Mouse (Mus musculus): ENCODE results near the gene Stx6. TPM values are rescaled to one million over a fixed set of nuclear protein-coding genes. Genes with fewer than 3 reads are reported as not detected.

Stx6 gene
- polyA plus RNA-seq, 1 experiment from 2014 or later = 93.3 TPM

DNA sequence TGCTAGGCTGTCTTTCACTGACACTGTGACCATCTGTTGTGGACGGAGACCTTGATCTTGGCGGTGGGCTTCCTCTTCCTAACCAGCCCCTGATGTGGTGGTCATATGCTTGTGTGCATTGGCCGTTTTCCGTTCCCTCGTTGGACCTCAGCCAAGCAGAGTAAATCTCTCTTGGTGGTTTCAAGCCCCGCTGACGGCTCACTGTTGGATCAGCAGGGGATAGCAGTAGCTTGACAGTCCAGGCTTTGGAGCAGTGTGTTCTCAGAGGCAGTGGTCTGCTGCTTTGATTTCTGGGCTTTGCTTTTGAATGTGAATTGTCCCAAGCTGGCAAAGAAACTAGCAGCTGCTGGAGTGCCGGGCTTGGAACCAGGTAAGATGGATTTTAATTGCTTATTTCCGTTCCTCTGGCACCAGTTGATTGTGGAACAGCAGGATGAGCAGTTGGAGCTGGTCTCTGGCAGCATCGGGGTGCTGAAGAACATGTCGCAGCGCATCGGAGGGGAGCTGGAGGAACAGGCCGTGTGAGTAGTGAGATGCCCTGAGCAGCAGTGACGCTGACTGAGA, 34.4 kb downstream of the Stx6 start:
- no peak overlapping the region for H3K4me2 ChIP-seq (ENCODE audit: low read depth, low read length)
- H3K27ac ChIP-seq (replicated peaks; ENCODE audit: low read depth, low read length) = no peak overlapping the region
- peaks cover 6% of the 10 kb centered on the region for H3K36me3 ChIP-seq (replicated peaks; ENCODE audit: control insufficient read depth, insufficient read depth, low read depth, low read length)
- no peaks in the 10 kb centered on the region for H3K27me3 ChIP-seq (ENCODE audit: control insufficient read depth, insufficient read depth, low read length)
- ATAC-seq (replicated peaks; ENCODE audit: insufficient number of reproducible peaks, low FRiP score, low TSS enrichment, low read depth) (no peak), DNase-seq (ENCODE audit: low spot score) (no peak)
- no peak overlapping the region for H3K4me3 ChIP-seq (ENCODE audit: low read depth, low read length)
- no peaks in the 10 kb centered on the region for H3K4me1 ChIP-seq (ENCODE audit: control insufficient read depth, insufficient read depth, low read length)
- no peaks in the 10 kb centered on the region for H3K9me3 ChIP-seq (replicated peaks; ENCODE audit: control insufficient read depth, low read length)
- H3K9ac ChIP-seq (replicated peaks; ENCODE audit: low read length) = no peak overlapping the region
- WGBS = 81% methylated on average over 15 of the region's 15 CpGs

DNA sequence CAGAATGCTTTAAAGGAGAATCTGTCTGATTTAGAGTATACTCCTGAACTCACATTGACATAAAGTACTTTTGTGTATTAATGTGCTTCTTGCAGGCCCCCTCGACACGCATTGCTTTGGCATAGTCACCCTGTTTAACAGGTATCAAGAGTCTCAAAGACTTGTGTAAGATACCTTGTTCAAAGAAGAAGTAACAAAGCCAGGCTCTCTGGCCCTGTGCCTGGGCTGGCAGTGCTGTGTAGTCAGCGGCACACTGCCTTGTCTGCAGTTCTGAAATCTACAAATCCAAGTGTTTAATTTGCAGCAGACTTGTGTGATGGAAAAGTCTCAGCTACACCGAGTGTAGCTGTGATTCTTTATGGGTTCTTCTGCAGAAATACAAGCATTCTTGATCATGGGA, 38.2 kb downstream of the Stx6 start:
- Histone ChIP-seq H3K4me3 (ENCODE audit: low read depth, low read length) (no peak overlapping the region), H3K27me3 (ENCODE audit: control insufficient read depth, insufficient read depth, low read length) (no peaks in the 10 kb centered on the region), H3K27ac (replicated peaks; ENCODE audit: low read depth, low read length) (no peak overlapping the region), H3K9ac (replicated peaks; ENCODE audit: low read length) (no peak overlapping the region), H3K4me2 (ENCODE audit: low read depth, low read length) (no peak overlapping the region), H3K4me1 (ENCODE audit: control insufficient read depth, insufficient read depth, low read length) (no peaks in the 10 kb centered on the region), H3K36me3 (replicated peaks; ENCODE audit: control insufficient read depth, insufficient read depth, low read depth, low read length) (no peaks in the 10 kb centered on the region; the same call in 1 of the 2 replicates), H3K9me3 (replicated peaks; ENCODE audit: control insufficient read depth, low read length) (no peaks in the 10 kb centered on the region)
- DNase-seq (ENCODE audit: low spot score) = no peak
- WGBS = 93% methylated on average over 4 of the region's 4 CpGs
- ATAC-seq (replicated peaks; ENCODE audit: insufficient number of reproducible peaks, low FRiP score, low TSS enrichment, low read depth) = no peak

DNA sequence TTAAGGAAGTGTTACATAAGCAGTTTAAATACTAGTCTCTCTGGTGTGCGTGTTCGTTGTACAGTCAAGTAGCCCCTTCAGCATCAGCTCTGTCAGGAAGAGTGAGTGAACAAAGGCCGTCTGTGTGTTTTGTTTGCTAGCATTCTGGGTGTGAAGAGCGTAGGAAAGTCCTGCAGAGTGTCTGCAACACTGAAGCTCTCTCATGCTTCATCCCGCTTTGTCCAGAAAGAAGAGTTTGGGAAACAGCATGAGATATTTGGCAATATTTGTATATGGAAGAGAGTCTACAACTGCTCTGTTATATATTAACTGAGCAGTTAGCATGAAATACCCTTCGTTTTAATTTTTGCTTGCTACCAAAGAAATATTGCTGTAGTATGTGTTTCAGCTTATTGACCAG, 41.0 kb downstream of the Stx6 start:
- Histone ChIP-seq H3K4me2 (ENCODE audit: low read depth, low read length) (no peak overlapping the region), H3K4me3 (ENCODE audit: low read depth, low read length) (no peak overlapping the region), H3K27me3 (ENCODE audit: control insufficient read depth, insufficient read depth, low read length) (no peaks in the 10 kb centered on the region), H3K9me3 (replicated peaks; ENCODE audit: control insufficient read depth, low read length) (no peaks in the 10 kb centered on the region), H3K4me1 (ENCODE audit: control insufficient read depth, insufficient read depth, low read length) (no peaks in the 10 kb centered on the region), H3K27ac (replicated peaks; ENCODE audit: low read depth, low read length) (no peak overlapping the region), H3K36me3 (replicated peaks; ENCODE audit: control insufficient read depth, insufficient read depth, low read depth, low read length) (peaks cover 3% of the 10 kb centered on the region), H3K9ac (replicated peaks; ENCODE audit: low read length) (no peak overlapping the region)
- ATAC-seq (replicated peaks; ENCODE audit: insufficient number of reproducible peaks, low FRiP score, low TSS enrichment, low read depth) = no peak
- 72% methylated on average over 6 of the region's 6 CpGs for WGBS
- no peak for DNase-seq (ENCODE audit: low spot score)

DNA sequence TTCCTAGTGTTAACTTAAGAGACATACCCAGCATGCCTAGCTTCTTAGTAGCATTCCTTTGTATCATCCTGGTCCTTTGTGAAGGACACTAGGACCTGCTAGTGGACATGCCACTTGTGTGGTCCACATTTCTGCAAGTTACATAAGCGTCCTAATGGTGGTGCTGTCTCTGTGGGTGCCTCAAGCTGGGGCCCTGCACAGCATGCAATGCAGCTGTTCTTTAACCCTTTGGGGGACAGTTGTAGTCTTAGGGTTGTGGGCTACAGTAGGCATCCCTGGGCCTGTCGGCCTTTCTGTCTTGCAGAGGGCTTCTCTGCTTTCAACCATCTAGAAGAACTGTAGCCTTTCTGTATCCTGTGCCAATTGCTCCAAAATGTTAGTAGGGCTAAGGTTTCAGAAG, 42.5 kb downstream of the Stx6 start:
- no peaks in the 10 kb centered on the region for H3K9me3 ChIP-seq (replicated peaks; ENCODE audit: control insufficient read depth, low read length)
- H3K4me3 ChIP-seq (ENCODE audit: low read depth, low read length) = no peak overlapping the region
- 52% methylated on average over 2 of the region's 2 CpGs for WGBS
- no peak overlapping the region for H3K4me2 ChIP-seq (ENCODE audit: low read depth, low read length)
- ATAC-seq (replicated peaks; ENCODE audit: insufficient number of reproducible peaks, low FRiP score, low TSS enrichment, low read depth) (no peak), DNase-seq (ENCODE audit: low spot score) (no peak)
- no peak overlapping the region for H3K9ac ChIP-seq (replicated peaks; ENCODE audit: low read length)
- H3K4me1 ChIP-seq (ENCODE audit: control insufficient read depth, insufficient read depth, low read length) = no peaks in the 10 kb centered on the region
- peaks cover 3% of the 10 kb centered on the region for H3K36me3 ChIP-seq (replicated peaks; ENCODE audit: control insufficient read depth, insufficient read depth, low read depth, low read length)
- H3K27me3 ChIP-seq (ENCODE audit: control insufficient read depth, insufficient read depth, low read length) = no peaks in the 10 kb centered on the region
- no peak overlapping the region for H3K27ac ChIP-seq (replicated peaks; ENCODE audit: low read depth, low read length)

DNA sequence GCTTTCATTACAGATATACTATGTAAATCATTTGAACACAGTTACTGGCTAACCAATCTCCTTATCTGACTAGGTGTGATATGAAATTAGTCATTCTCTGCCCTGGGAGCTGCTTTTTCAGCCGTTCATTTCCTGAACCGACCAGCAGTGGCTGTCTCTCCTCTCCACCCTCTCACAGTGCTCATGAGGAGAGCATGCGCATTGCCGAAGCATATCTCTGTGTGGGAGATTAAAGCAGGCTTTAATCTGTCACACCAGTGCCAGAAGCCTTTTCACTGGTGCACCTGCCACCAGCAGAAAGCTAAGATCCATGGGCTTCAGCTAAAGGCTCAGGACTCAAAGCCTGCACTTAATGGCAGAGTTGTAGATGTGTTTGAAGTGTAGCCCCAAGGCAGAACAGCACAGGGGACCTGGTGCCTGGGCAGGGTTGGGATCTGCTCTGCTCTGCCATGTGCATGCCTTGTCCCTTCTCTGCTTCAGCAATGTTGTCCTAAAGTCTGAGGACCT, 42.9 kb downstream of the Stx6 start:
- ATAC-seq (replicated peaks; ENCODE audit: insufficient number of reproducible peaks, low FRiP score, low TSS enrichment, low read depth) = no peak

DNA sequence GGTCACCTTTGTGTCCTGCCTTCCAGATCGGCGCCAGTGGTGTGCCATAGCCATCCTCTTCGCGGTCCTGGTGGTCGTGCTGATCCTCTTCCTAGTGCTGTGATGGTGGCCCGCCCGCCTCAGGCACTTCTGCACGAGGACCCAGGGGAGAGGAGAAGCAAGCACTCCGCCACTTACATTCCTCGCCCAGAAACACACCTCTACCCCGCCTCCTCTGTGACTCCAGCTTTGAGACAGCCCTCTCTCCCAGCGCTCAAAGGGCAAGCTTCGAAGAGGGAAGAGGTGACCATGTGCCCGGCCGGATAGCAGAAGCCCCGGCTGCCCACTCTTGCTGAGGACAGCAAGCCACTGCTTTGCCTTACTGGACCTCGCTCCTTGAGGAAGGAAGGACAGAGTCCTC, 43.4 kb downstream of the Stx6 start:
- no peaks in the 10 kb centered on the region for H3K4me1 ChIP-seq (ENCODE audit: control insufficient read depth, insufficient read depth, low read length)
- no peak for DNase-seq (ENCODE audit: low spot score)
- ATAC-seq (replicated peaks; ENCODE audit: insufficient number of reproducible peaks, low FRiP score, low TSS enrichment, low read depth) = no peak
- WGBS = 80% methylated on average over 17 of the region's 17 CpGs
- H3K4me3 ChIP-seq (ENCODE audit: low read depth, low read length) = no peak overlapping the region
- no peak overlapping the region for H3K4me2 ChIP-seq (ENCODE audit: low read depth, low read length)
- H3K27me3 ChIP-seq (ENCODE audit: control insufficient read depth, insufficient read depth, low read length) = no peaks in the 10 kb centered on the region
- no peak overlapping the region for H3K9ac ChIP-seq (replicated peaks; ENCODE audit: low read length)
- no peak overlapping the region for H3K27ac ChIP-seq (replicated peaks; ENCODE audit: low read depth, low read length)
- H3K36me3 ChIP-seq (replicated peaks; ENCODE audit: control insufficient read depth, insufficient read depth, low read depth, low read length) = peaks cover 3% of the 10 kb centered on the region
- H3K9me3 ChIP-seq (replicated peaks; ENCODE audit: control insufficient read depth, low read length) = no peaks in the 10 kb centered on the region

More for the DNA sequence above, 42.9 kb downstream of the Stx6 start:
- WGBS = 77% methylated on average over 4 of the region's 4 CpGs
- no peak for DNase-seq (ENCODE audit: low spot score)
- H3K4me3 ChIP-seq (ENCODE audit: low read depth, low read length) = no peak overlapping the region
- no peak overlapping the region for H3K4me2 ChIP-seq (ENCODE audit: low read depth, low read length)
- peaks cover 3% of the 10 kb centered on the region for H3K36me3 ChIP-seq (replicated peaks; ENCODE audit: control insufficient read depth, insufficient read depth, low read depth, low read length)
- H3K27me3 ChIP-seq (ENCODE audit: control insufficient read depth, insufficient read depth, low read length) = no peaks in the 10 kb centered on the region
- no peak overlapping the region for H3K9ac ChIP-seq (replicated peaks; ENCODE audit: low read length)
- no peaks in the 10 kb centered on the region for H3K4me1 ChIP-seq (ENCODE audit: control insufficient read depth, insufficient read depth, low read length)
- no peak overlapping the region for H3K27ac ChIP-seq (replicated peaks; ENCODE audit: low read depth, low read length)
- H3K9me3 ChIP-seq (replicated peaks; ENCODE audit: control insufficient read depth, low read length) = no peaks in the 10 kb centered on the region

DNA sequence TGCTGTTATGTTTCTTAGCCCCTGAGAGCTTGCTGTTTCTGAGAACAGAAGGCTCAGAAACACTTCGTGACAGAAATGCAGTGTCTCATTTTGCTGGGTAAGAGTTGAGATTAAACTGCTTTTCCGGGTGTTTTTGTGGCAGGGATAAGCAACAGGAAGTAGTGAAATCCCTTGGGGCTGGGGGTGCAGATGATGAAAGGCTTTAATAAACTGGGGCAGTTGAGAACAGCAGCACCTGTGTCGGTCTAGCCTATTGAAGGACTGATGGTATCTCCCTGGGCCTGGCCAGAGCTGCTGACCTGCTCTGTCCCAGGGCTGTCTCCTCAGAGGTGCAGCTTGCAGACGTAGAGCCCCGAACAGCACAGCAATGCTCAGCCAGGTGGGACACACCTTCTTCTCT, 44.0 kb downstream of the Stx6 start:
- Histone ChIP-seq H3K36me3 (replicated peaks; ENCODE audit: control insufficient read depth, insufficient read depth, low read depth, low read length) (peaks cover 3% of the 10 kb centered on the region), H3K4me1 (ENCODE audit: control insufficient read depth, insufficient read depth, low read length) (no peaks in the 10 kb centered on the region), H3K27me3 (ENCODE audit: control insufficient read depth, insufficient read depth, low read length) (no peaks in the 10 kb centered on the region), H3K27ac (replicated peaks; ENCODE audit: low read depth, low read length) (no peak overlapping the region), H3K9ac (replicated peaks; ENCODE audit: low read length) (no peak overlapping the region), H3K9me3 (replicated peaks; ENCODE audit: control insufficient read depth, low read length) (no peaks in the 10 kb centered on the region), H3K4me2 (ENCODE audit: low read depth, low read length) (no peak overlapping the region), H3K4me3 (ENCODE audit: low read depth, low read length) (no peak overlapping the region)
- ATAC-seq (replicated peaks; ENCODE audit: insufficient number of reproducible peaks, low FRiP score, low TSS enrichment, low read depth) (no peak), DNase-seq (ENCODE audit: low spot score) (no peak)
- 75% methylated on average over 5 of the region's 5 CpGs for WGBS

DNA sequence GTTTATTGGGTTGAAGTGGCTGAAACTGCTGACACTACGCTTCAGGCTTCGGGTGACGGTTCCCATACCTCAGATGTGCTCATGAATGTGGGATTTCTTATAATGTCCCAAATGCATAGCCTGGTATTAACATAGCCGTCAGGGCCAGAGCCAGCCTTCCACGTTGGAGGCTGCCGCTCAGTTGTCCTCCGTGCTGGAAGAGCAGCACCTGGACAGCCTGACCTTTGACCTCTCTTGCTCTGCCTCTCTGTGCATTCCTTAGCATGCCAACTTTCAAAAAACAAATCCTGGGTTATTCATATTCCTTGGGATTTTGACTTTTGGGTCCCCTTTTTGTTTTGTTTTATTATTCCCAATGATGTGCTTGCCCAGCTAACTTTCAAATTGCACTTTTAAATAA, 44.6 kb downstream of the Stx6 start:
- no peak for ATAC-seq (replicated peaks; ENCODE audit: insufficient number of reproducible peaks, low FRiP score, low TSS enrichment, low read depth)
- peaks cover 3% of the 10 kb centered on the region for H3K36me3 ChIP-seq (replicated peaks; ENCODE audit: control insufficient read depth, insufficient read depth, low read depth, low read length)
- 84% methylated on average over 7 of the region's 7 CpGs for WGBS
- no peak overlapping the region for H3K9ac ChIP-seq (replicated peaks; ENCODE audit: low read length)
- no peaks in the 10 kb centered on the region for H3K4me1 ChIP-seq (ENCODE audit: control insufficient read depth, insufficient read depth, low read length)
- no peaks in the 10 kb centered on the region for H3K9me3 ChIP-seq (replicated peaks; ENCODE audit: control insufficient read depth, low read length)
- no peak for DNase-seq (ENCODE audit: low spot score)
- no peak overlapping the region for H3K4me3 ChIP-seq (ENCODE audit: low read depth, low read length)
- no peak overlapping the region for H3K27ac ChIP-seq (replicated peaks; ENCODE audit: low read depth, low read length)
- H3K27me3 ChIP-seq (ENCODE audit: control insufficient read depth, insufficient read depth, low read length) = no peaks in the 10 kb centered on the region
- no peak overlapping the region for H3K4me2 ChIP-seq (ENCODE audit: low read depth, low read length)
